ENCODE assay signal across 8 mouse cellular contexts in genomic region chr8:13201013-13201334, GRCm38 (mm10). TPM values are rescaled to one million over a fixed set of nuclear protein-coding genes. Genes with fewer than 3 reads are reported as not detected.
DNase-seq lines count a peak whose midpoint lies in the region; ATAC-seq and TF ChIP-seq lines count a peak whose summit lies in the region.

No protein-coding gene starts in this region.

- peaks cover 24% of the 10 kb centered on the region for H3K27me3 ChIP-seq in embryonic facial prominence, embryonic 15.5 days
- peaks cover 66% of the 10 kb centered on the region for H3K27me3 ChIP-seq in limb, embryonic 10.5 days (ENCODE audit: low read depth, poor library complexity, severe bottlenecking)
- peaks cover 37% of the 10 kb centered on the region for H3K27me3 ChIP-seq in neural tube, embryonic 13.5 days

- TF ChIP-seq CTCF in layer of hippocampus, adult 2 months (conservative IDR thresholded peaks at IDR 0.05) = no peak

- no peaks in the 10 kb centered on the region for H3K36me3 ChIP-seq in embryonic facial prominence, embryonic 15.5 days
- no peaks in the 10 kb centered on the region for H3K36me3 ChIP-seq in limb, embryonic 10.5 days
- no peaks in the 10 kb centered on the region for H3K36me3 ChIP-seq in neural tube, embryonic 13.5 days

- H3K4me3 ChIP-seq in layer of hippocampus, adult 2 months = peak overlapping the region; percentile 63
- H3K4me3 ChIP-seq in embryonic facial prominence, embryonic 15.5 days (replicated peaks) = peak overlapping the region; percentile 75
- peak overlapping the region; percentile 90 for H3K4me3 ChIP-seq in limb, embryonic 10.5 days
- H3K4me3 ChIP-seq in neural tube, embryonic 13.5 days = peak overlapping the region; percentile 59

- H3K4me2 ChIP-seq in embryonic facial prominence, embryonic 15.5 days (replicated peaks) = peak overlapping the region; percentile 95
- peak overlapping the region; percentile 79 for H3K4me2 ChIP-seq in neural tube, embryonic 13.5 days

- intact Hi-C loops in left cerebral cortex, postnatal 25 days (cut with DNase I) = no loop called here

- 2% methylated on average over 18 of the region's 18 CpGs for WGBS in embryonic facial prominence, embryonic 15.5 days
- WGBS in limb, embryonic 10.5 days = 3% methylated on average over 18 of the region's 18 CpGs
- 2% methylated on average over 18 of the region's 18 CpGs for WGBS in neural tube, embryonic 13.5 days

- H3K4me1 ChIP-seq in embryonic facial prominence, embryonic 15.5 days = peaks cover 16% of the 10 kb centered on the region
- peaks cover 18% of the 10 kb centered on the region for H3K4me1 ChIP-seq in limb, embryonic 10.5 days
- peaks cover 12% of the 10 kb centered on the region for H3K4me1 ChIP-seq in neural tube, embryonic 13.5 days (replicated peaks)

- no peaks in the 10 kb centered on the region for H3K9me3 ChIP-seq in embryonic facial prominence, embryonic 15.5 days (replicated peaks)
- H3K9me3 ChIP-seq in limb, embryonic 10.5 days (replicated peaks) = no peaks in the 10 kb centered on the region
- H3K9me3 ChIP-seq in neural tube, embryonic 13.5 days = no peaks in the 10 kb centered on the region

- H3K9ac ChIP-seq in embryonic facial prominence, embryonic 15.5 days = no peak overlapping the region
- H3K9ac ChIP-seq in neural tube, embryonic 13.5 days = 0 out of 2 replicates have a peak overlapping the region, but pooled peaks have one; percentile 77

- ATAC-seq in embryonic facial prominence, embryonic 15.5 days (ENCODE audit: insufficient number of reproducible peaks, low FRiP score, low TSS enrichment, low read depth) = no peak
- ATAC-seq in neural tube, embryonic 13.5 days (ENCODE audit: low read depth) = peak; percentile 48; the same call in 1 of the 2 replicates
- ATAC-seq in erythroid progenitor cell, adult 5-6 weeks (replicated peaks; ENCODE audit: low FRiP score, poor library complexity, severe bottlenecking) = no peak

- no peak overlapping the region for H3K27ac ChIP-seq in layer of hippocampus, adult 2 months
- no peak overlapping the region for H3K27ac ChIP-seq in embryonic facial prominence, embryonic 15.5 days (replicated peaks)
- H3K27ac ChIP-seq in limb, embryonic 10.5 days = no peak overlapping the region
- no peak overlapping the region for H3K27ac ChIP-seq in neural tube, embryonic 13.5 days (replicated peaks)

- DNase-seq in layer of hippocampus, adult 2 months (ENCODE audit: low spot score in 2 of 2) = no peak
- DNase-seq in layer of hippocampus, adult 9-11 months = no peak
- DNase-seq in limb, embryonic 10.5 days (ENCODE audit: low spot score) = peak; percentile 36
- DNase-seq in left cerebral cortex, postnatal 25 days (ENCODE audit: low spot score in 2 of 2) = no peak
- no peak for DNase-seq in adrenal gland, postnatal 14 days

RNA-seq across cellular contexts. Expression of gene Grtp1, which starts 0.6 kb away (rescaled TPM):
- 1 to 10 TPM; 4.0 to 4.1 TPM for total RNA-seq in layer of hippocampus, adult 2 months (2021)
- 15.4 and 16.1 TPM in 2 replicates for polyA plus RNA-seq in embryonic facial prominence, embryonic 15.5 days (2015; fragmentation: Nextera tagmentation; extraction: Ambion mirVana)
- polyA plus RNA-seq in limb, embryonic 10.5 days (2016; fragmentation: Nextera tagmentation; extraction: Ambion mirVana) = 16.0 and 18.8 TPM in 2 replicates
- polyA plus RNA-seq in neural tube, embryonic 13.5 days (2015; fragmentation: Nextera tagmentation; extraction: Ambion mirVana) = 9.7 and 11.2 TPM in 2 replicates
- total RNA-seq in left cerebral cortex, postnatal 25 days (2021) = 1 to 10 TPM; 4.0 to 4.9 TPM
- 7.9 and 9.2 TPM in 2 replicates for total RNA-seq in adrenal gland, postnatal 14 days (2021)
- 5.0 and 6.3 TPM in 2 replicates for total RNA-seq in erythroid progenitor cell, adult 5-6 weeks (2015; ENCODE audit: low replicate concordance)
- 3.5 and 8.6 TPM in 2 replicates for total RNA-seq in erythroid progenitor cell, adult 5-6 weeks (2017; ENCODE audit: low replicate concordance)

RNA-seq across cellular contexts. Expression of gene Lamp1, which starts 42.0 kb away (rescaled TPM):
- total RNA-seq in layer of hippocampus, adult 2 months (2021) = 100 to 1,000 TPM; 241 to 248 TPM
- 334 and 345 TPM in 2 replicates for polyA plus RNA-seq in embryonic facial prominence, embryonic 15.5 days (2015; fragmentation: Nextera tagmentation; extraction: Ambion mirVana)
- polyA plus RNA-seq in limb, embryonic 10.5 days (2016; fragmentation: Nextera tagmentation; extraction: Ambion mirVana) = 186 and 196 TPM in 2 replicates
- 281 and 292 TPM in 2 replicates for polyA plus RNA-seq in neural tube, embryonic 13.5 days (2015; fragmentation: Nextera tagmentation; extraction: Ambion mirVana)
- total RNA-seq in left cerebral cortex, postnatal 25 days (2021) = 100 to 1,000 TPM; 285 to 291 TPM
- total RNA-seq in adrenal gland, postnatal 14 days (2021) = 348 and 368 TPM in 2 replicates
- total RNA-seq in erythroid progenitor cell, adult 5-6 weeks (2015; ENCODE audit: low replicate concordance) = 113 and 132 TPM in 2 replicates
- total RNA-seq in erythroid progenitor cell, adult 5-6 weeks (2017; ENCODE audit: low replicate concordance) = 119 TPM in 2 replicates

RNA-seq across cellular contexts. Expression of gene Adprhl1, which starts 53.0 kb away (rescaled TPM):
- 1 to 10 TPM in 1 of 2 experiments, under 1 TPM in 1; 0.67 to 1.1 TPM for total RNA-seq in layer of hippocampus, adult 2 months (2021)
- 4.4 and 6.1 TPM in 2 replicates for polyA plus RNA-seq in embryonic facial prominence, embryonic 15.5 days (2015; fragmentation: Nextera tagmentation; extraction: Ambion mirVana)
- polyA plus RNA-seq in limb, embryonic 10.5 days (2016; fragmentation: Nextera tagmentation; extraction: Ambion mirVana) = 0.14 TPM in 1 of 2 replicates, not detected in the other
- polyA plus RNA-seq in neural tube, embryonic 13.5 days (2015; fragmentation: Nextera tagmentation; extraction: Ambion mirVana) = 0.65 and 2.4 TPM in 2 replicates
- total RNA-seq in left cerebral cortex, postnatal 25 days (2021) = 1 to 10 TPM in 1 of 2 experiments, under 1 TPM in 1; 0.60 to 1.4 TPM
- total RNA-seq in adrenal gland, postnatal 14 days (2021) = 0.52 and 0.56 TPM in 2 replicates
- total RNA-seq in erythroid progenitor cell, adult 5-6 weeks (2015; ENCODE audit: low replicate concordance) = not detected in 2 replicates
- total RNA-seq in erythroid progenitor cell, adult 5-6 weeks (2017; ENCODE audit: low replicate concordance) = 3.7 TPM in 1 of 2 replicates, not detected in the other
